In genomic region chr5:135178523-135178922, GRCm38 (mm10) we compare ENCODE assay signal across 19 mouse cellular contexts. TPM values are rescaled to one million over a fixed set of nuclear protein-coding genes. Genes with fewer than 3 reads are reported as not detected.
DNase-seq lines count a peak whose midpoint lies in the region; ATAC-seq and TF ChIP-seq lines count a peak whose summit lies in the region.
"Had no signal": no experiment of that assay in that cellular context is flagged by ENCODE, and none has a peak within 500 bp of the region (broad histone marks: within the 10 kb centered on the region; RNA-seq: fewer than 3 reads in every experiment).

No protein-coding gene starts in this region.

- TF ChIP-seq CTCF in bone marrow macrophage, adult 2 months (IDR thresholded peaks at IDR 0.05; ENCODE audit: low read depth, low read length) = no peak

- no peak overlapping the region for H3K4me3 ChIP-seq in heart, embryonic 10.5 days
- no peak overlapping the region for H3K4me3 ChIP-seq in limb, embryonic 12.5 days (replicated peaks)
- no peak overlapping the region for H3K4me3 ChIP-seq in limb, embryonic 10.5 days
- no peak overlapping the region for H3K4me3 ChIP-seq in bone marrow macrophage, adult 2 months (ENCODE audit: insufficient read depth, low read length)
- no peak overlapping the region for H3K4me3 ChIP-seq in liver, embryonic 13.5 days (replicated peaks)
- H3K4me3 ChIP-seq: embryonic facial prominence, embryonic 13.5 days; hindbrain, embryonic 12.5 days; intestine, embryonic 15.5 days; stomach, embryonic 15.5 days had no signal

- no peaks in the 10 kb centered on the region for H3K4me1 ChIP-seq in heart, embryonic 10.5 days
- no peaks in the 10 kb centered on the region for H3K4me1 ChIP-seq in limb, embryonic 12.5 days (replicated peaks)
- no peaks in the 10 kb centered on the region for H3K4me1 ChIP-seq in limb, embryonic 10.5 days
- H3K4me1 ChIP-seq in bone marrow macrophage, adult 2 months (ENCODE audit: control insufficient read depth, insufficient read depth, low read length) = peaks cover 15% of the 10 kb centered on the region
- H3K4me1 ChIP-seq in liver, embryonic 13.5 days (replicated peaks) = peaks cover 10% of the 10 kb centered on the region
- H3K4me1 ChIP-seq: embryonic facial prominence, embryonic 13.5 days; hindbrain, embryonic 12.5 days; intestine, embryonic 15.5 days had no signal

- TF ChIP-seq POLR2A in bone marrow macrophage, adult 2 months (IDR thresholded peaks at IDR 0.05; ENCODE audit: borderline replicate concordance, low read depth, low read length) = no peak

- H3K4me2 ChIP-seq in limb, embryonic 12.5 days = no peak overlapping the region
- H3K4me2 ChIP-seq in liver, embryonic 13.5 days = no peak overlapping the region
- H3K4me2 ChIP-seq: embryonic facial prominence, embryonic 13.5 days; hindbrain, embryonic 12.5 days; intestine, embryonic 15.5 days; stomach, embryonic 15.5 days had no signal

- peaks cover 88% of the 10 kb centered on the region for H3K36me3 ChIP-seq in heart, embryonic 10.5 days
- peaks cover 86% of the 10 kb centered on the region for H3K36me3 ChIP-seq in limb, embryonic 12.5 days
- peaks cover 96% of the 10 kb centered on the region for H3K36me3 ChIP-seq in limb, embryonic 10.5 days
- H3K36me3 ChIP-seq in liver, embryonic 13.5 days = peaks cover 87% of the 10 kb centered on the region

- no peak for ATAC-seq in limb, embryonic 12.5 days (ENCODE audit: insufficient number of reproducible peaks, insufficient read depth, low FRiP score, low TSS enrichment, low read depth)
- no peak for ATAC-seq in liver, embryonic 13.5 days (ENCODE audit: low read depth)
- ATAC-seq: forebrain, embryonic 16.5 days; intestine, embryonic 15.5 days; lung, postnatal 0 days; midbrain, embryonic 16.5 days had no signal

- 74% methylated on average over 3 of the region's 3 CpGs for WGBS in heart, embryonic 10.5 days
- 81% methylated on average over 3 of the region's 3 CpGs for WGBS in limb, embryonic 12.5 days
- 84% methylated on average over 3 of the region's 3 CpGs for WGBS in limb, embryonic 10.5 days
- 68% methylated on average over 3 of the region's 3 CpGs for WGBS in liver, embryonic 13.5 days (ENCODE audit: insufficient replicate concordance)

- H3K27me3 ChIP-seq in heart, embryonic 10.5 days (ENCODE audit: insufficient read depth, poor library complexity, severe bottlenecking) = no peaks in the 10 kb centered on the region
- no peaks in the 10 kb centered on the region for H3K27me3 ChIP-seq in limb, embryonic 12.5 days
- H3K27me3 ChIP-seq in limb, embryonic 10.5 days (ENCODE audit: low read depth, poor library complexity, severe bottlenecking) = no peaks in the 10 kb centered on the region
- H3K27me3 ChIP-seq in liver, embryonic 13.5 days = no peaks in the 10 kb centered on the region
- H3K27me3 ChIP-seq: embryonic facial prominence, embryonic 13.5 days; hindbrain, embryonic 12.5 days; intestine, embryonic 15.5 days; stomach, embryonic 15.5 days had no signal

- H3K27ac ChIP-seq in heart, embryonic 10.5 days = peak overlapping the region; percentile 47; the same call in 1 of the 2 replicates
- 0 out of 2 replicates have a peak overlapping the region, but pooled peaks have one; percentile 4 for H3K27ac ChIP-seq in limb, embryonic 12.5 days
- no peak overlapping the region for H3K27ac ChIP-seq in limb, embryonic 10.5 days
- peak overlapping the region; percentile 49 for H3K27ac ChIP-seq in bone marrow macrophage, adult 2 months (ENCODE audit: insufficient read depth, low read depth, low read length)
- 0 out of 2 replicates have a peak overlapping the region, but pooled peaks have one; percentile 36 for H3K27ac ChIP-seq in liver, embryonic 13.5 days
- H3K27ac ChIP-seq: embryonic facial prominence, embryonic 13.5 days; hindbrain, embryonic 12.5 days; intestine, embryonic 15.5 days; liver, embryonic 14.5 days; stomach, embryonic 15.5 days had no signal

- H3K9ac ChIP-seq in limb, embryonic 12.5 days (replicated peaks) = no peak overlapping the region
- H3K9ac ChIP-seq in liver, embryonic 13.5 days = no peak overlapping the region
- H3K9ac ChIP-seq: embryonic facial prominence, embryonic 13.5 days; hindbrain, embryonic 12.5 days; intestine, embryonic 15.5 days; liver, embryonic 14.5 days; stomach, embryonic 15.5 days had no signal

- no peak for DNase-seq in heart, embryonic 10.5 days (ENCODE audit: low spot score)
- no peak for DNase-seq in heart, adult 9 months (ENCODE audit: low spot score in 2 of 2)
- no peak for DNase-seq in limb, embryonic 10.5 days (ENCODE audit: low spot score)
- no peak for DNase-seq in liver, embryonic 13.5 days
- DNase-seq in adrenal gland, postnatal 14 days = no peak
- DNase-seq: B cell, adult 2 months; kidney, adult 9 months; kidney, postnatal 36 days; thymus, adult 2 months had no signal

- no peaks in the 10 kb centered on the region for H3K9me3 ChIP-seq in heart, embryonic 10.5 days
- no peaks in the 10 kb centered on the region for H3K9me3 ChIP-seq in limb, embryonic 12.5 days
- H3K9me3 ChIP-seq in limb, embryonic 10.5 days (replicated peaks) = no peaks in the 10 kb centered on the region
- H3K9me3 ChIP-seq in liver, embryonic 13.5 days (replicated peaks) = no peaks in the 10 kb centered on the region
- H3K9me3 ChIP-seq: embryonic facial prominence, embryonic 13.5 days; hindbrain, embryonic 12.5 days; intestine, embryonic 15.5 days; stomach, embryonic 15.5 days had no signal

RNA-seq across cellular contexts. Expression of gene Baz1b, which starts 8.5 kb away (rescaled TPM):
- polyA plus RNA-seq in heart, embryonic 10.5 days (2016; fragmentation: Nextera tagmentation; extraction: Ambion mirVana) = 30.6 and 44.4 TPM in 2 replicates
- 72.8 and 73.6 TPM in 2 replicates for polyA plus RNA-seq in limb, embryonic 12.5 days (2016; fragmentation: Nextera tagmentation; extraction: Ambion mirVana)
- 58.1 and 68.3 TPM in 2 replicates for polyA plus RNA-seq in limb, embryonic 10.5 days (2016; fragmentation: Nextera tagmentation; extraction: Ambion mirVana)
- polyA plus RNA-seq in bone marrow macrophage, adult 2 months (2012; ENCODE audit: insufficient read depth, insufficient read length, missing spikeins) = 57.5 and 58.9 TPM in 2 replicates
- polyA plus RNA-seq in liver, embryonic 13.5 days (2015; fragmentation: Nextera tagmentation; extraction: Ambion mirVana) = 21.4 and 23.8 TPM in 2 replicates
- total RNA-seq in adrenal gland, postnatal 14 days (2021) = 84.6 and 87.4 TPM in 2 replicates

RNA-seq across cellular contexts. Expression of gene Bcl7b, which starts 10.4 kb away (rescaled TPM):
- 39.2 and 45.3 TPM in 2 replicates for polyA plus RNA-seq in heart, embryonic 10.5 days (2016; fragmentation: Nextera tagmentation; extraction: Ambion mirVana)
- 43.2 and 45.0 TPM in 2 replicates for polyA plus RNA-seq in limb, embryonic 12.5 days (2016; fragmentation: Nextera tagmentation; extraction: Ambion mirVana)
- polyA plus RNA-seq in limb, embryonic 10.5 days (2016; fragmentation: Nextera tagmentation; extraction: Ambion mirVana) = 44.5 and 45.4 TPM in 2 replicates
- polyA plus RNA-seq in bone marrow macrophage, adult 2 months (2012; ENCODE audit: insufficient read depth, insufficient read length, missing spikeins) = 48.9 and 57.6 TPM in 2 replicates
- 34.5 and 41.1 TPM in 2 replicates for polyA plus RNA-seq in liver, embryonic 13.5 days (2015; fragmentation: Nextera tagmentation; extraction: Ambion mirVana)
- total RNA-seq in adrenal gland, postnatal 14 days (2021) = 53.3 and 57.9 TPM in 2 replicates

RNA-seq across cellular contexts. Expression of gene Tbl2, which starts 29.1 kb away (rescaled TPM):
- 25.1 and 25.4 TPM in 2 replicates for polyA plus RNA-seq in heart, embryonic 10.5 days (2016; fragmentation: Nextera tagmentation; extraction: Ambion mirVana)
- polyA plus RNA-seq in limb, embryonic 12.5 days (2016; fragmentation: Nextera tagmentation; extraction: Ambion mirVana) = 30.1 and 30.2 TPM in 2 replicates
- 19.4 and 30.7 TPM in 2 replicates for polyA plus RNA-seq in limb, embryonic 10.5 days (2016; fragmentation: Nextera tagmentation; extraction: Ambion mirVana)
- 5.9 and 6.2 TPM in 2 replicates for polyA plus RNA-seq in bone marrow macrophage, adult 2 months (2012; ENCODE audit: insufficient read depth, insufficient read length, missing spikeins)
- polyA plus RNA-seq in liver, embryonic 13.5 days (2015; fragmentation: Nextera tagmentation; extraction: Ambion mirVana) = 13.1 and 13.6 TPM in 2 replicates
- total RNA-seq in adrenal gland, postnatal 14 days (2021) = 26.5 and 26.6 TPM in 2 replicates
